Mouse (Mus musculus) gastrocnemius, postnatal 10 days (tissue): ENCODE data around the gene Acads. TPM values are rescaled to one million over a fixed set of nuclear protein-coding genes. Genes with fewer than 3 reads are reported as not detected.
"Not testable (repeated sequence)": the region's sequence is repeated elsewhere in the genome, so short reads cannot be mapped to it uniquely, and the experiment has no call there.

Source experiments
- DNase-seq: peaks from one replicate; pipeline ENCODE4 v3.0.0; 2021; ENCODE audit warnings: mixed read lengths
- total RNA-seq, 2 experiments: library from RNA; stranded (reverse); gene quantifications; 2 replicates each; pipeline ENCODE4 v1.2.3; 2021

Acads gene
- total RNA-seq, 2 experiments from 2014 or later: 53.8 to 67.7 TPM

- DNase-seq: no peak
Observed at GRCm38 (mm10) chr5:115124690-115125089, 5.5 kb upstream of the Acads start.

GRCm38 (mm10) chr5:115120978-115121377, 1.8 kb upstream of the Acads start:
- no peak for DNase-seq

GRCm38 (mm10) chr5:115117467-115117866, 1.7 kb downstream of the Acads start:
- DNase-seq: no peak

- no peak for DNase-seq
Observed at GRCm38 (mm10) chr5:115116426-115116825, 2.7 kb downstream of the Acads start.

GRCm38 (mm10) chr5:115114501-115114900, 4.6 kb downstream of the Acads start:
- no peak for DNase-seq

GRCm38 (mm10) chr5:115113244-115113643, 5.9 kb downstream of the Acads start:
- no peak for DNase-seq

GRCm38 (mm10) chr5:115111156-115111555, 8.0 kb downstream of the Acads start:
- no peak for DNase-seq

GRCm38 (mm10) chr5:115103253-115103652, 15.9 kb downstream of the Acads start:
- DNase-seq: not testable (repeated sequence)

- DNase-seq: no peak
Observed at GRCm38 (mm10) chr5:115102231-115102630, 16.9 kb downstream of the Acads start.

GRCm38 (mm10) chr5:115100473-115100872, 18.7 kb downstream of the Acads start:
- DNase-seq: no peak

GRCm38 (mm10) chr5:115099991-115100390, 19.2 kb downstream of the Acads start:
- no peak for DNase-seq

GRCm38 (mm10) chr5:115099530-115099929, 19.6 kb downstream of the Acads start:
- DNase-seq: no peak

GRCm38 (mm10) chr5:115098195-115098594, 21.0 kb downstream of the Acads start, which contains the start of gene Gm10401:
TSS of gene Gm10401 (minus strand) at chr5:115098295.
- DNase-seq: no peak

GRCm38 (mm10) chr5:115091776-115092175, 27.4 kb downstream of the Acads start:
- no peak for DNase-seq

- no peak for DNase-seq
Observed at GRCm38 (mm10) chr5:115091015-115091414, 28.1 kb downstream of the Acads start.

- no peak for DNase-seq
Observed at GRCm38 (mm10) chr5:115089592-115090268, 29.4 kb downstream of the Acads start.

GRCm38 (mm10) chr5:115085675-115086074, 33.5 kb downstream of the Acads start:
- DNase-seq: no peak

- DNase-seq: no peak
Observed at GRCm38 (mm10) chr5:115083492-115083891, 35.7 kb downstream of the Acads start.

GRCm38 (mm10) chr5:115081636-115082035, 37.5 kb downstream of the Acads start:
- no peak for DNase-seq

GRCm38 (mm10) chr5:115076144-115076901, 42.8 kb downstream of the Acads start:
- DNase-seq: peak; percentile 69

- DNase-seq: no peak
Observed at GRCm38 (mm10) chr5:115074749-115075148, 44.4 kb downstream of the Acads start.

- DNase-seq: not testable (repeated sequence)
Observed at GRCm38 (mm10) chr5:115073306-115073705, 45.8 kb downstream of the Acads start.

- DNase-seq: no peak
Observed at GRCm38 (mm10) chr5:115072143-115072542, 47.0 kb downstream of the Acads start.
